Mouse (Mus musculus) ovary, postnatal 14 days (tissue): ENCODE data around the gene Zfp287.

ENCODE experiments used
- DNase-seq: peaks from one replicate; pipeline ENCODE4 v3.0.0; 2022; ENCODE audit warnings: low spot score

Zfp287 gene

GRCm38 (mm10) chr11:62701218-62701617 lies 30.5 kb downstream of the Zfp287 start:
- no peak for DNase-seq

GRCm38 (mm10) chr11:62699749-62700148 lies 32.0 kb downstream of the Zfp287 start:
- DNase-seq = no peak

- DNase-seq = no peak
Measured at GRCm38 (mm10) chr11:62695126-62695525, 36.6 kb downstream of the Zfp287 start.

- DNase-seq = peak; percentile 21
Measured at GRCm38 (mm10) chr11:62693299-62694184, 38.2 kb downstream of the Zfp287 start.

- no peak for DNase-seq
Measured at GRCm38 (mm10) chr11:62691592-62691991, 40.1 kb downstream of the Zfp287 start.

GRCm38 (mm10) chr11:62679954-62680353 lies 51.8 kb downstream of the Zfp287 start:
- no peak for DNase-seq

- no peak for DNase-seq
Measured at GRCm38 (mm10) chr11:62678778-62679354, 52.8 kb downstream of the Zfp287 start.

GRCm38 (mm10) chr11:62676290-62676596 lies 55.5 kb downstream of the Zfp287 start:
- DNase-seq = no peak

- DNase-seq = peak; percentile 55
Measured at GRCm38 (mm10) chr11:62675480-62676289, 56.0 kb downstream of the Zfp287 start.

- DNase-seq = no peak
Measured at GRCm38 (mm10) chr11:62670006-62670405, 61.7 kb downstream of the Zfp287 start.

- DNase-seq = no peak
Measured at GRCm38 (mm10) chr11:62669471-62669870, 62.2 kb downstream of the Zfp287 start.

- DNase-seq = no peak
Measured at GRCm38 (mm10) chr11:62668986-62669385, 62.7 kb downstream of the Zfp287 start.

GRCm38 (mm10) chr11:62664250-62664649 lies 67.5 kb downstream of the Zfp287 start:
- no peak for DNase-seq

GRCm38 (mm10) chr11:62660885-62661284 lies 70.8 kb downstream of the Zfp287 start:
- no peak for DNase-seq

GRCm38 (mm10) chr11:62652080-62652479 lies 79.6 kb downstream of the Zfp287 start:
- DNase-seq = no peak

GRCm38 (mm10) chr11:62651563-62651962 lies 80.1 kb downstream of the Zfp287 start:
- DNase-seq = no peak
